Mouse (Mus musculus) c-Kit-positive CD71-positive TER-119-negative erythroid progenitor cells, embryonic 14.5 days (primary cell): Measurements from ENCODE around the gene Zfp266.

Source experiments
- DNase-seq: peaks from one replicate; pipeline ENCODE4 v3.0.0-alpha.2; 2013; ENCODE audit warnings: low read depth

The Zfp266 gene

GRCm38 (mm10) chr9:20492527-20493233 is 28.5 kb downstream of the Zfp266 start, which contains the start of gene Zfp426:
TSS of gene Zfp426 (minus strand) at chr9:20492746.
- DNase-seq, result peak; percentile 87

GRCm38 (mm10) chr9:20491858-20492526 is 29.2 kb downstream of the Zfp266 start:
- no peak for DNase-seq

GRCm38 (mm10) chr9:20489536-20489935 is 31.7 kb downstream of the Zfp266 start:
- DNase-seq, result no peak

GRCm38 (mm10) chr9:20479396-20479795 is 41.8 kb downstream of the Zfp266 start:
- DNase-seq, result no peak

GRCm38 (mm10) chr9:20476632-20477031 is 44.6 kb downstream of the Zfp266 start:
- DNase-seq, result no peak

GRCm38 (mm10) chr9:20466761-20467442 is 54.3 kb downstream of the Zfp266 start:
- peak; percentile 67 for DNase-seq

GRCm38 (mm10) chr9:20459377-20460317 is 61.6 kb downstream of the Zfp266 start, which contains the start of gene Zfp26:
TSS of gene Zfp26 (minus strand) at chr9:20460162.
- DNase-seq, result peak; percentile 74

- DNase-seq, result no peak
These were observed 67.6 kb downstream of the Zfp266 start for GRCm38 (mm10) chr9:20453647-20454046.

- DNase-seq, result no peak
These were observed 69.7 kb downstream of the Zfp266 start for GRCm38 (mm10) chr9:20451493-20451892.
